In the genomic region with DNA sequence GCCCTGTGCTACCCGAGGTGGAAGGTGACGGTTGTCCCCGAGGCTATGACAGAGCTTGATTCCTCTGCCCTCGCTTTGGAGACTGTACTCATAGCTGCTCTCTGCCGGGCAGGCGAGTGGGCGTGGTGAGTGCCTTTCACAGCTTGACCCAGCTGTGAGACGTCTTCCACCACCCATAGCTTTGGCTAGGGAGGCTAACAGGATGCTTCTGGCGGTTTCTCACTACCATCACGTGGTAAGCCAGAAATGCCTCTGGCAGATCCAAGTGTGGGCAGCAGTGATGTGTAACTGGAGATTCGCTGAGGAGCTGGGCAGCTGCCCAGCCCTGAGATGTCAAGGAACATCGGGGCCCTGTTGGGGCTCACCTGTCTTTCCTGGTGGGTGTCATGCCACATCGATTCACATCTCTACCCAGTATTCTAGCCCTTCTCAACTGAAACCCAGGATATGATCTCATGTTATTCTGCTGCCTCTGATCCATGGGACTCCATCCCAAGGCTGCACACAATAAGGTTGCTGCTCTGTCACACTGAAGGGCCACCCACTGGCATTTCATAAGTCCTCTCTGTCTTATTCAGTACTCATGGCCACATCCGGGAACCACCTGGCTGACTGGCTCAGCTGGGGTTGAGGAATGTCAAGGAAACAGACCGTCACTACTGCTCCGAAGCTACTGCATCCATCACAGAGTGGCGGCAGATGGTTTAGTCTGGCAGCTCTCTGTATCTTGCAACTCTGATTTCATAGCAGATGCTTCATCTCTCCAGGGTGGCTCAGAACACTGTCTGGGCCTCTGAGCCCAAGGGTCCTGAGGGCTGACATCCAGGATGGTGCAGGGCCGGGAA, we compare ENCODE assay signal across 7 mouse cellular contexts.
DNase-seq lines count a peak whose midpoint lies in the region; ATAC-seq and TF ChIP-seq lines count a peak whose summit lies in the region.

No protein-coding gene starts in this region.

- WGBS in heart, postnatal 0 days: 67% methylated on average over 18 of the region's 18 CpGs
- 48% methylated on average over 18 of the region's 18 CpGs for WGBS in stomach, embryonic 15.5 days
- 81% methylated on average over 18 of the region's 18 CpGs for WGBS in midbrain, embryonic 10.5 days

- no peak overlapping the region for H3K4me2 ChIP-seq in heart, postnatal 0 days (ENCODE audit: low read depth, low read length)
- H3K4me2 ChIP-seq in stomach, embryonic 15.5 days: no peak overlapping the region

- DNase-seq in kidney, postnatal 10 days: peak; percentile 52
- DNase-seq in kidney, adult 8-10 months: no peak
- DNase-seq in cerebellum, adult 18-20 months: peak; percentile 62 to 74
- DNase-seq in heart, postnatal 0 days (ENCODE audit: low spot score): peak; percentile 30
- DNase-seq in left cerebral cortex, postnatal 25 days (ENCODE audit: low spot score in 2 of 2): peak; percentile 65 to 90
- no peak for DNase-seq in midbrain, embryonic 10.5 days (ENCODE audit: low spot score)

- intact Hi-C loops in left cerebral cortex, postnatal 25 days (cut with DNase I): no loop called here

- no peak overlapping the region for H3K4me3 ChIP-seq in heart, postnatal 0 days (ENCODE audit: low read depth, low read length)
- H3K4me3 ChIP-seq in stomach, embryonic 15.5 days (replicated peaks): no peak overlapping the region
- H3K4me3 ChIP-seq in midbrain, embryonic 10.5 days: no peak overlapping the region

- TF ChIP-seq EP300 in heart, postnatal 0 days (IDR thresholded peaks at IDR 0.05; ENCODE audit: low read depth): no peak

- ATAC-seq in heart, postnatal 0 days (ENCODE audit: insufficient read depth, low read depth): peak; percentile 57
- ATAC-seq in stomach, embryonic 15.5 days (ENCODE audit: insufficient read depth, low FRiP score, low read depth): 0 out of 2 replicates have a peak, but pooled peaks have one; percentile 15

- no peak overlapping the region for H3K9ac ChIP-seq in heart, postnatal 0 days (replicated peaks; ENCODE audit: low read depth, low read length)
- no peak overlapping the region for H3K9ac ChIP-seq in stomach, embryonic 15.5 days

- H3K4me1 ChIP-seq in heart, postnatal 0 days (ENCODE audit: control insufficient read depth, insufficient read depth): no peaks in the 10 kb centered on the region
- H3K4me1 ChIP-seq in stomach, embryonic 15.5 days: no peaks in the 10 kb centered on the region
- H3K4me1 ChIP-seq in midbrain, embryonic 10.5 days: peaks cover 10% of the 10 kb centered on the region

- no peak overlapping the region for H3K27ac ChIP-seq in heart, postnatal 0 days (ENCODE audit: low read depth)
- H3K27ac ChIP-seq in stomach, embryonic 15.5 days: peak overlapping the region; percentile 42
- H3K27ac ChIP-seq in midbrain, embryonic 10.5 days (replicated peaks): no peak overlapping the region

- no peaks in the 10 kb centered on the region for H3K36me3 ChIP-seq in heart, postnatal 0 days (replicated peaks; ENCODE audit: control insufficient read depth, insufficient read depth, low read length)
- no peaks in the 10 kb centered on the region; the same call in 1 of the 2 replicates for H3K36me3 ChIP-seq in stomach, embryonic 15.5 days
- H3K36me3 ChIP-seq in midbrain, embryonic 10.5 days: peaks cover 10% of the 10 kb centered on the region; the same call in 1 of the 2 replicates

- H3K27me3 ChIP-seq in heart, postnatal 0 days (ENCODE audit: control insufficient read depth, insufficient read depth, low read length): no peaks in the 10 kb centered on the region
- no peaks in the 10 kb centered on the region for H3K27me3 ChIP-seq in stomach, embryonic 15.5 days (replicated peaks)
- no peaks in the 10 kb centered on the region for H3K27me3 ChIP-seq in midbrain, embryonic 10.5 days (ENCODE audit: low read depth, poor library complexity, severe bottlenecking)

- no peaks in the 10 kb centered on the region for H3K9me3 ChIP-seq in heart, postnatal 0 days (replicated peaks; ENCODE audit: control insufficient read depth, low read length)
- no peaks in the 10 kb centered on the region for H3K9me3 ChIP-seq in stomach, embryonic 15.5 days
- no peaks in the 10 kb centered on the region for H3K9me3 ChIP-seq in midbrain, embryonic 10.5 days (replicated peaks)

- no peak for TF ChIP-seq CTCF in heart, postnatal 0 days (IDR thresholded peaks at IDR 0.05; ENCODE audit: low read depth)

Comparison
In these comparisons a context has a peak if more than half of its experiments do, and no peak if none do; other contexts are left out.
1. DNase-seq: peak in kidney, postnatal 10 days (single experiment), cerebellum, adult 18-20 months (2 of 2), heart, postnatal 0 days (single experiment) and left cerebral cortex, postnatal 25 days (2 of 2); none in kidney, adult 8-10 months (0 of 2) and midbrain, embryonic 10.5 days (single experiment).